ENCODE assay signal across 12 mouse cellular contexts in the genomic region with DNA sequence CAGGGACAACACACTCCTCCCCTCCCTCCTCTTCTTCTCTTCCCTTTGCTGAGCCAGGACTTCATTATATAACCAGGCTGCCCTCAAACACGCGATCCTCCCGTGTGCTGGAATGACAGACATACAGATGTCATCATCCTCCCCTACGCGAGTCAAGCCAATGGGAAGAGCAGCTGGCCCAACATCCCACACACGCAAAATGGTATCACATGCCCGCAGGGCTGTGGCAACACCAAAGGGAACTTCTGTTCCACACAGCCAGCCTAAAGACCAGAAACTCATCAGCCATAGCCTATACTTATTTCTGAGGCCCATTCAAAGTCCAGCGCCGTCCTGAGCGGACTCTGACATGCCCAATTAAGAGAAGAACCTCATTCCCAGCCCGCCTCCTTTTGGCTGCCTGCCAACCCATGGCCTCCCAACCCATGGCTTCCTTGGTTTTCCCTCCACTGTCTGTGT. TPM values are rescaled to one million over a fixed set of nuclear protein-coding genes. Genes with fewer than 3 reads are reported as not detected.
DNase-seq lines count a peak whose midpoint lies in the region; ATAC-seq and TF ChIP-seq lines count a peak whose summit lies in the region.
"Had no signal": no experiment of that assay in that cellular context is flagged by ENCODE, and none has a peak within 500 bp of the region (broad histone marks: within the 10 kb centered on the region; RNA-seq: fewer than 3 reads in every experiment).

No protein-coding gene starts in this region.

- no peak for TF ChIP-seq CTCF in kidney, adult 2 months (conservative IDR thresholded peaks at IDR 0.05; ENCODE audit: insufficient read depth, insufficient read length, low read depth, low read length)
- no peak for TF ChIP-seq CTCF in brain, embryonic 14.5 days (IDR thresholded peaks at IDR 0.05; ENCODE audit: borderline replicate concordance, extremely low read depth, insufficient read depth, insufficient read length)

- WGBS in kidney, adult 2 months, result 68% methylated on average over 11 of the region's 11 CpGs
- WGBS in kidney, embryonic 14.5 days, result 81% methylated on average over 11 of the region's 11 CpGs

- H3K9me3 ChIP-seq in kidney, embryonic 14.5 days (ENCODE audit: control insufficient read depth, low read length), result no peaks in the 10 kb centered on the region
- H3K9me3 ChIP-seq: hindbrain, embryonic 13.5 days had no signal

- no peaks in the 10 kb centered on the region for H3K4me1 ChIP-seq in kidney, adult 2 months (ENCODE audit: control insufficient read depth, insufficient read depth, low read length)
- no peaks in the 10 kb centered on the region for H3K4me1 ChIP-seq in kidney, embryonic 14.5 days (ENCODE audit: control insufficient read depth, insufficient read depth, low read length)

- no peak for TF ChIP-seq POLR2A in kidney, adult 2 months (IDR thresholded peaks at IDR 0.05; ENCODE audit: low read depth, low read length)
- no peak for TF ChIP-seq POLR2A in brain, embryonic 14.5 days (IDR thresholded peaks at IDR 0.05; ENCODE audit: borderline replicate concordance, extremely low read depth, insufficient read depth, insufficient read length, poor library complexity, severe bottlenecking)

- no peak overlapping the region for H3K4me3 ChIP-seq in kidney, adult 2 months (ENCODE audit: insufficient read depth, low read depth, low read length)
- no peak overlapping the region for H3K4me3 ChIP-seq in kidney, embryonic 14.5 days (ENCODE audit: low read length)
- H3K4me3 ChIP-seq: heart, adult 2 months; hindbrain, embryonic 13.5 days had no signal

- DNase-seq in kidney, adult 2 months, result peak; percentile 40
- peak; percentile 44 for DNase-seq in brain, embryonic 14.5 days (ENCODE audit: low read depth)
- DNase-seq in cerebellum, postnatal 25 days, result peak; percentile 57 to 71
- DNase-seq in left cerebral cortex, adult 8-10 months (ENCODE audit: low spot score in 2 of 2), result peak; percentile 49 to 81
- DNase-seq in neural tube, embryonic 10.5 days (ENCODE audit: extremely low spot score, low spot score), result no peak
- DNase-seq in adrenal gland, postnatal 10 days, result no peak
- no peak for DNase-seq in adrenal gland, adult 8-10 months
- DNase-seq: heart, adult 2 months had no signal

- H3K27me3 ChIP-seq in kidney, adult 2 months (replicated peaks; ENCODE audit: control insufficient read depth, insufficient read depth, low read length), result no peaks in the 10 kb centered on the region
- H3K27me3 ChIP-seq in kidney, embryonic 14.5 days (ENCODE audit: control insufficient read depth, insufficient read depth, low read length), result no peaks in the 10 kb centered on the region
- H3K27me3 ChIP-seq: hindbrain, embryonic 13.5 days had no signal

- H3K9ac ChIP-seq in kidney, embryonic 14.5 days (ENCODE audit: low read depth, low read length), result no peak overlapping the region
- H3K9ac ChIP-seq: hindbrain, embryonic 13.5 days had no signal

- H3K27ac ChIP-seq in kidney, adult 2 months (ENCODE audit: insufficient read depth, low read depth, low read length), result no peak overlapping the region
- no peak overlapping the region for H3K27ac ChIP-seq in kidney, embryonic 14.5 days (ENCODE audit: low read depth, low read length)
- H3K27ac ChIP-seq: heart, adult 2 months; hindbrain, embryonic 13.5 days; macrophage had no signal

- H3K36me3 ChIP-seq in kidney, adult 2 months (ENCODE audit: control insufficient read depth, insufficient read depth, low read length), result no peaks in the 10 kb centered on the region
- H3K36me3 ChIP-seq in kidney, embryonic 14.5 days (ENCODE audit: control insufficient read depth, insufficient read depth, low read length), result no peaks in the 10 kb centered on the region
- H3K36me3 ChIP-seq: hindbrain, embryonic 13.5 days had no signal

- ATAC-seq in kidney, embryonic 14.5 days (ENCODE audit: low FRiP score, low TSS enrichment), result no peak

- no peak overlapping the region for H3K4me2 ChIP-seq in kidney, embryonic 14.5 days (replicated peaks; ENCODE audit: low read depth, low read length)
- H3K4me2 ChIP-seq: hindbrain, embryonic 13.5 days had no signal

RNA-seq across cellular contexts. Expression of a gene that starts 40.0 kb away (rescaled TPM):
- polyA plus RNA-seq in kidney, adult 2 months (2012; rRNA removed), result 0.39 and 0.41 TPM in 2 replicates
- 0.61 and 1.1 TPM in 2 replicates for polyA plus RNA-seq in kidney, embryonic 14.5 days (2014; fragmentation: Nextera tagmentation; extraction: Ambion mirVana)
- 32.1 and 33.4 TPM in 2 replicates for polyA plus RNA-seq in brain, embryonic 14.5 days (2012; rRNA removed)
- total RNA-seq in left cerebral cortex, adult 8-10 months (2022), result 100 to 1,000 TPM; 179 to 198 (median 184) TPM
- total RNA-seq in adrenal gland, postnatal 10 days (2021), result 1 to 10 TPM; 4.4 to 6.8 TPM
- 10 to 100 TPM in 3 of 4 experiments, 1 to 10 TPM in 1; 9.0 to 14.1 (median 12.0) TPM for total RNA-seq in adrenal gland, adult 8-10 months (2022)
- total RNA-seq: common myeloid progenitor, adult 5-6 weeks had no signal

Comparison
In these comparisons a context has a peak if more than half of its experiments do, and no peak if none do; other contexts are left out.
1. DNase-seq: peak in kidney, adult 2 months (single experiment), brain, embryonic 14.5 days (single experiment), cerebellum, postnatal 25 days (2 of 2) and left cerebral cortex, adult 8-10 months (2 of 2); none in neural tube, embryonic 10.5 days (single experiment), adrenal gland, postnatal 10 days (single experiment) and adrenal gland, adult 8-10 months (single experiment).
2. RNA of a gene that starts 40.0 kb away (total RNA-seq): 179 to 198 TPM in left cerebral cortex, adult 8-10 months; 9.0 to 14.1 TPM in adrenal gland, adult 8-10 months and 4.4 to 6.8 TPM in adrenal gland, postnatal 10 days; every median in the first group is over 10 times any median in the second.